Mouse (Mus musculus) heart, adult 2 months (tissue): ENCODE data around the gene Ppm1a.

Experiments used
- EP300 ChIP-seq: fragments of 200-500 bp; IDR thresholded peaks from 2 replicates; pipeline ENCODE4 v1.6.1; 2011; ENCODE audit warnings: low read depth, low read length, control low read depth; ENCODE audit not compliant: insufficient read depth
- POLR2A ChIP-seq: fragments of 200-500 bp; IDR thresholded peaks from 2 replicates; pipeline ENCODE4 v1.6.1; 2011; ENCODE audit warnings: mild to moderate bottlenecking, low read depth, low read length, control low read depth; ENCODE audit not compliant: insufficient read depth

- no peak for TF ChIP-seq POLR2A
- no peak for TF ChIP-seq EP300
Measured at GRCm38 (mm10) chr12:72719452-72720087, 37.7 kb upstream of the Ppm1a start.
